In the genomic region with DNA sequence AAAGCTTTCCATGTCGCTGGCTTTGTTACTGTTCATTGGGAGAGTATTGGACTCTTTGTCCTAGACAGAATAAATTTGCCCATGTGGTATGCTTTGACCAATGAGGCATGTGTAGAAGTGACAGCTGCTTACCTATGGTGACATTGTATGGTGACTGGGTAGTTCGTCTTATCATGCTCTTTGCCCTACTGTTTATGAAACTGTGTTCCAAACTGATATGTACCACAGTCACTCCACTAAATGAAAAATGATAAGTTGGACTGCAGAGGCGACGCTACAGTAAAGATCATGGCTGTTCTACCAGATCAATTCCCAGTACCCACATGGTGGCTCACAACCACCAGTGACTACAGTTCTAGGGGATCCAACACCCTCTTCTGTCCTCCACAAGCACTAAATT, we compare ENCODE assay signal across 22 mouse cellular contexts. TPM values are rescaled to one million over a fixed set of nuclear protein-coding genes. Genes with fewer than 3 reads are reported as not detected.
DNase-seq lines count a peak whose midpoint lies in the region; ATAC-seq and TF ChIP-seq lines count a peak whose summit lies in the region.
"Had no signal": no experiment of that assay in that cellular context is flagged by ENCODE, and none has a peak within 500 bp of the region (broad histone marks: within the 10 kb centered on the region; RNA-seq: fewer than 3 reads in every experiment).

No protein-coding gene starts in this region.

- no peak for DNase-seq in gastrocnemius, adult 2 months
- DNase-seq in gastrocnemius, adult 18-20 months (ENCODE audit: low spot score) = no peak
- no peak for DNase-seq in liver, postnatal 0 days
- no peak for DNase-seq in right cerebral cortex, postnatal 25 days
- DNase-seq in spleen, postnatal 36 days (ENCODE audit: low spot score in 2 of 2) = no peak
- no peak for DNase-seq in layer of hippocampus, postnatal 14 days (ENCODE audit: low spot score in 2 of 2)
- no peak for DNase-seq in left cerebral cortex, postnatal 10 days (ENCODE audit: extremely low spot score in 1 of 2, low spot score in 2 of 2)
- DNase-seq: adrenal gland, adult 8-10 months; cerebellum, adult 9-11 months; heart, postnatal 4 days; kidney, adult 8-10 months; kidney, postnatal 36 days; layer of hippocampus, adult 9-11 months; lung, postnatal 10 days had no signal

- no peaks in the 10 kb centered on the region for H3K27me3 ChIP-seq in intestine, postnatal 0 days (replicated peaks; ENCODE audit: control insufficient read depth, insufficient read depth, low read length)
- H3K27me3 ChIP-seq in liver, postnatal 0 days (ENCODE audit: insufficient read depth, low read length) = no peaks in the 10 kb centered on the region
- H3K27me3 ChIP-seq: heart, embryonic 13.5 days; limb, embryonic 15.5 days; neural tube, embryonic 12.5 days had no signal

- no peak for TF ChIP-seq CTCF in gastrocnemius, adult 2 months (IDR thresholded peaks at IDR 0.05)
- no peak for TF ChIP-seq CTCF in intestine, postnatal 0 days (IDR thresholded peaks at IDR 0.05; ENCODE audit: low read depth)
- no peak for TF ChIP-seq CTCF in liver, postnatal 0 days (IDR thresholded peaks at IDR 0.05; ENCODE audit: low read depth)

- no peak overlapping the region for H3K9ac ChIP-seq in intestine, postnatal 0 days (ENCODE audit: low read depth, low read length)
- H3K9ac ChIP-seq in liver, postnatal 0 days (replicated peaks) = 0 out of 2 replicates have a peak overlapping the region, but pooled peaks have one; percentile 6
- H3K9ac ChIP-seq: heart, embryonic 13.5 days; limb, embryonic 15.5 days; neural tube, embryonic 12.5 days had no signal

- no peaks in the 10 kb centered on the region for H3K9me3 ChIP-seq in intestine, postnatal 0 days (ENCODE audit: control insufficient read depth)
- H3K9me3 ChIP-seq in liver, postnatal 0 days (ENCODE audit: low read length) = no peaks in the 10 kb centered on the region
- H3K9me3 ChIP-seq: G1E; heart, embryonic 13.5 days; limb, embryonic 15.5 days; neural tube, embryonic 12.5 days had no signal

- peak; percentile 82 for ATAC-seq in intestine, postnatal 0 days
- ATAC-seq in liver, postnatal 0 days = peak; percentile 46
- ATAC-seq: CD4-positive, CD25-positive, alpha-beta regulatory T cell, adult 4 months; forebrain, embryonic 14.5 days; hindbrain, embryonic 16.5 days had no signal

- H3K4me3 ChIP-seq in gastrocnemius, adult 2 months = no peak overlapping the region
- no peak overlapping the region for H3K4me3 ChIP-seq in intestine, postnatal 0 days (ENCODE audit: low read depth, low read length)
- H3K4me3 ChIP-seq in liver, postnatal 0 days (ENCODE audit: low read depth, low read length) = no peak overlapping the region
- H3K4me3 ChIP-seq: heart, embryonic 13.5 days; limb, embryonic 15.5 days; neural tube, embryonic 12.5 days had no signal

- intact Hi-C loops in gastrocnemius, adult 2 months (cut with DNase I) = no loop called here
- intact Hi-C loops in left cerebral cortex, postnatal 10 days (cut with DNase I) = no loop called here

- peaks cover 21% of the 10 kb centered on the region for H3K4me1 ChIP-seq in intestine, postnatal 0 days (replicated peaks; ENCODE audit: control insufficient read depth, insufficient read depth, low read length)
- peaks cover 44% of the 10 kb centered on the region for H3K4me1 ChIP-seq in liver, postnatal 0 days (ENCODE audit: insufficient read depth)

- no peaks in the 10 kb centered on the region for H3K36me3 ChIP-seq in intestine, postnatal 0 days (ENCODE audit: control insufficient read depth, insufficient read depth)
- no peaks in the 10 kb centered on the region for H3K36me3 ChIP-seq in liver, postnatal 0 days (replicated peaks; ENCODE audit: insufficient read depth, low read length)
- H3K36me3 ChIP-seq: G1E; heart, embryonic 13.5 days; limb, embryonic 15.5 days; neural tube, embryonic 12.5 days had no signal

- 53% methylated on average over 4 of the region's 4 CpGs for WGBS in intestine, postnatal 0 days
- 52% methylated on average over 4 of the region's 4 CpGs for WGBS in liver, postnatal 0 days (ENCODE audit: insufficient replicate concordance)

- H3K4me2 ChIP-seq in intestine, postnatal 0 days (replicated peaks; ENCODE audit: low read depth) = no peak overlapping the region
- no peak overlapping the region for H3K4me2 ChIP-seq in liver, postnatal 0 days (ENCODE audit: low read depth, low read length)
- H3K4me2 ChIP-seq: heart, embryonic 13.5 days; limb, embryonic 15.5 days; neural tube, embryonic 12.5 days had no signal

- peak overlapping the region; percentile 85 for H3K27ac ChIP-seq in gastrocnemius, adult 2 months
- H3K27ac ChIP-seq in intestine, postnatal 0 days (ENCODE audit: low read depth, low read length) = peak overlapping the region; percentile 65
- peak overlapping the region; percentile 66; the same call in 1 of the 2 replicates for H3K27ac ChIP-seq in liver, postnatal 0 days (ENCODE audit: low read depth)
- H3K27ac ChIP-seq: heart, embryonic 13.5 days; limb, embryonic 15.5 days; neural tube, embryonic 12.5 days had no signal

- TF ChIP-seq EP300 in liver, postnatal 0 days (IDR thresholded peaks at IDR 0.05; ENCODE audit: low read depth) = peak; percentile 84

RNA-seq across cellular contexts. Expression of gene Zfp36l1, which starts 24.7 kb away (rescaled TPM):
- 10 to 100 TPM; 25.7 to 46.6 TPM for total RNA-seq in gastrocnemius, adult 2 months (2021)
- total RNA-seq in gastrocnemius, adult 18-20 months (2021) = 10 to 100 TPM; 20.1 to 34.4 TPM
- 77.9 and 80.7 TPM in 2 replicates for polyA plus RNA-seq in intestine, postnatal 0 days (2015; fragmentation: Nextera tagmentation; extraction: Ambion mirVana)
- polyA plus RNA-seq in liver, postnatal 0 days (2015; fragmentation: Nextera tagmentation; extraction: Ambion mirVana) = 42.0 and 45.7 TPM in 2 replicates
- total RNA-seq in layer of hippocampus, postnatal 14 days (2021) = 10 to 100 TPM; 48.3 to 50.3 TPM
- total RNA-seq in left cerebral cortex, postnatal 10 days (2021) = 10 to 100 TPM; 36.4 to 46.9 TPM
